Mouse (Mus musculus) heart, embryonic 12.5 days (tissue): Measurements from ENCODE around the gene Gm9918. TPM values are rescaled to one million over a fixed set of nuclear protein-coding genes. Genes with fewer than 3 reads are reported as not detected.
"Not testable (repeated sequence)": the region's sequence is repeated elsewhere in the genome, so short reads cannot be mapped to it uniquely, and the experiment has no call there.

Experiments
- ATAC-seq: fragments of 200-750 bp; cut with Nextera tagmentation; 2 replicates; pipeline ENCODE4 v1.8.0; 2017; ENCODE audit warnings: moderate TSS enrichment, moderate library complexity; ENCODE audit not compliant: insufficient number of reproducible peaks, low FRiP score
- H3K27ac ChIP-seq: fragments of 300-500 bp; sonication (generic); 2 replicates; pipeline ENCODE4 v1.5.1; 2016; ENCODE audit warnings: mild to moderate bottlenecking, moderate library complexity; ENCODE audit not compliant: poor library complexity, severe bottlenecking
- H3K27me3 ChIP-seq: fragments of 300-500 bp; sonication (generic); replicated peaks from 2 replicates; pipeline ENCODE4 v1.6.1; 2016; ENCODE audit warnings: mild to moderate bottlenecking, moderate library complexity
- H3K36me3 ChIP-seq: fragments of 300-500 bp; sonication (generic); 2 replicates; pipeline ENCODE4 v1.6.1; 2016; ENCODE audit warnings: mild to moderate bottlenecking, moderate library complexity
- H3K4me1 ChIP-seq: fragments of 300-500 bp; sonication (generic); replicated peaks from 2 replicates; pipeline ENCODE4 v1.6.1; 2016; ENCODE audit warnings: mild to moderate bottlenecking
- H3K4me2 ChIP-seq: fragments of 300-500 bp; sonication (generic); 2 replicates; pipeline ENCODE4 v1.6.1; 2016; ENCODE audit warnings: mild to moderate bottlenecking, moderate library complexity
- H3K4me3 ChIP-seq: fragments of 300-500 bp; sonication (generic); 2 replicates; pipeline ENCODE4 v1.5.1; 2016; ENCODE audit warnings: mild to moderate bottlenecking
- H3K9ac ChIP-seq: fragments of 300-500 bp; sonication (generic); 2 replicates; pipeline ENCODE4 v1.6.1; 2016; ENCODE audit warnings: mild to moderate bottlenecking, moderate library complexity
- H3K9me3 ChIP-seq: fragments of 300-500 bp; sonication (generic); replicated peaks from 2 replicates; pipeline ENCODE4 v1.6.1; 2016; ENCODE audit warnings: mild to moderate bottlenecking, moderate library complexity
- WGBS: fragments of 180-500 bp; shearing (Covaris S2); methylation state at CpG from one replicate; pipeline ENCODE4 v1.1.7; 2016; 5-methylcytosine and 5-hydroxymethylcytosine counted together
- polyA plus RNA-seq: library from polyadenylated mRNA; unstranded; fragments of >200 nt; fragmentation: Nextera tagmentation; extraction: Ambion mirVana; gene quantifications from 2 replicates; pipeline ENCODE4 v1.2.1, GENCODE M21; 2016

The Gm9918 gene
- 0.19 TPM in 1 of 2 replicates, not detected in the other for polyA plus RNA-seq

DNA sequence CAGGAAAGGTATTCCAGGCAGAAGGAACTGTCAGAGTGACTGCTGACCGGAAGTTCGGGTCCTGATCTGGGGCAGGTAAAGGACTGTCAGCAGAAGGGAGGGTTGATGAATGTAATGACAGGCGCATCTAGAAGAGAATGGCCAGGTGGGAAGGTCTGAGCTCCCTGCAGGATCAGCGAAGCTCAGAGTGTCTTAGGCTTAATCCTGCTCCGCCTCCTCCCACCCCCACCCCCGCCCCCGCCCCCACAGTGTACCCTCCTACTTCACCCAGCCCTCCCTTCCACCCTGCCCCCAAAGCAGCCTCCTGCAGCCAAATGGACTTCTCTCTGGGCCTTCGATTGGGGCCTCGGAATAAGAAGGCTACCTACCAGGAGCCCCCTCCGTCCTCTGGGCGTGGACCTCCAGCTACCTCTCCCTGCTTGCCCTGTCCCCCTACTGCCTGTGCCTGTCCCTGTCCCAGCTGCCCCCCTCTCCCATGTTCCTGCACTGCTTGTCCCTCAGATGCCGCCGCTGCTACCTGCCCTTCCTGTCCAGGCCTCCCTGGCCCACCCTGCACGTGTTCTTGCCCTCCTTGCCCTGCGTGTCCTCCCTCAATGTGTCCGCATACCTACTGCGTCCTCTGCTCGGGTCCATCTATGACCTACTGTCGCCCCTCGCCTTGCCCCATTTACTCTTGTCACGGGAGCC is at the start of gene Gm9918:
TSS of gene Gm9918 (plus strand) at position 290 of the 687 bp plus-strand sequence.
- peaks cover 23% of the 10 kb centered on the region for H3K27me3 ChIP-seq
- H3K36me3 ChIP-seq, result no peaks in the 10 kb centered on the region
- H3K9me3 ChIP-seq, result no peaks in the 10 kb centered on the region
- peak within 1 kb of the TSS; percentile 32 for H3K4me3 ChIP-seq
- H3K27ac ChIP-seq, result no peak within 1 kb of the TSS
- peak within 1 kb of the TSS; percentile 56; the same call in 1 of the 2 replicates for H3K9ac ChIP-seq
- WGBS, result 11% methylated on average over 21 of the region's 21 CpGs
- peak within 1 kb of the TSS; percentile 59 for H3K4me2 ChIP-seq
- peak; percentile 29; the same call in 1 of the 2 replicates for ATAC-seq
- peaks cover 13% of the 10 kb centered on the region for H3K4me1 ChIP-seq

GRCm38 (mm10) chr15:102222386-102222785 is 48.0 kb upstream of the Gm9918 start:
- Histone ChIP-seq H3K9me3 (no peaks in the 10 kb centered on the region), H3K4me1 (peaks cover 10% of the 10 kb centered on the region), H3K4me2 (no peak overlapping the region), H3K27me3 (peaks cover 24% of the 10 kb centered on the region), H3K4me3 (no peak overlapping the region), H3K36me3 (0 out of 2 replicates have a peak, but pooled peaks cover under 1% of the 10 kb centered on the region), H3K9ac (no peak overlapping the region), H3K27ac (no peak overlapping the region)
- no peak for ATAC-seq
- WGBS, result 53% methylated on average over 10 of the region's 10 CpGs

DNA sequence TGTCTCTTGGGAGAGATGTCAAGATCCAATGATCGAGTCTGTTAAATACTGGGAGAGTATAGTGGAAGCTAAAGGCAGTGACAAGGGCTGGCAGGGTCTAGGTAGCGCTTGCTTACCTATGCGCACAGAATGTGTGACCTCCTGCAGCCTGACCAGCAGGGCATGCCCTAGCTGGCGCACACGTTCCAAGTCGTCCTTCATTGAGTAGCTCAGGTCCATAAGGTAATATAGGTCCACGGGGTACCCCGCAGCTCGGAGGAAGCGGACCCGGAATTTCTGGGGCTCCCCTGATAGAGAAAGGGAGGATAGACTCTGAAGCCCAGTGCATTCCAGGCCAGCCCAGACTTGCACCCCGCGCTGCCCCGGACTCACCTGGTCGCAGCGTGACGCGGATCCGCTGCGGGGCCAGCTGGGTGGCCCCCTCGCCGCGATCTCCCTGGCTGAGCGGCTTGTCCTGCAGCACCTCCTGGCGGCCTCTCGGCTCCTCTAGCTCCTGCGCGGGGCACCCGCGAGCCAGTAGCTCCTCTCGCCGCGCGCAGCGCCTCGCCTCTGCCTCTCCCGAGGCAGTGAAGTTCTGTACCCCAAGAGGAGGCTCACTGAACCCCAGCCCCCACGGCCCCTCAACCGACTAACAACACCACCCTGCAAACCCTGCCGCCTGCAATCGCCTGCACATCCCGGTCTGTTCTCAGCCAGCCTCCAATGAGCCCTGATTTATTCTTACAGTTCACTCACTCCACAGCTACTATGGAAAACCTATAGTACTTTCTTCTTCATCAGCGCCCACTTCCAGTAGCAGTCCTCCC is 46.0 kb upstream of the Gm9918 start:
- Histone ChIP-seq H3K9me3 (no peaks in the 10 kb centered on the region), H3K4me1 (peaks cover 10% of the 10 kb centered on the region), H3K27ac (no peak overlapping the region), H3K27me3 (peaks cover 27% of the 10 kb centered on the region), H3K36me3 (no peaks in the 10 kb centered on the region), H3K4me3 (peak overlapping the region; percentile 36), H3K4me2 (peak overlapping the region; percentile 85), H3K9ac (peak overlapping the region; percentile 60)
- peak; percentile 78 for ATAC-seq
- 3% methylated on average over 43 of the region's 43 CpGs for WGBS

DNA sequence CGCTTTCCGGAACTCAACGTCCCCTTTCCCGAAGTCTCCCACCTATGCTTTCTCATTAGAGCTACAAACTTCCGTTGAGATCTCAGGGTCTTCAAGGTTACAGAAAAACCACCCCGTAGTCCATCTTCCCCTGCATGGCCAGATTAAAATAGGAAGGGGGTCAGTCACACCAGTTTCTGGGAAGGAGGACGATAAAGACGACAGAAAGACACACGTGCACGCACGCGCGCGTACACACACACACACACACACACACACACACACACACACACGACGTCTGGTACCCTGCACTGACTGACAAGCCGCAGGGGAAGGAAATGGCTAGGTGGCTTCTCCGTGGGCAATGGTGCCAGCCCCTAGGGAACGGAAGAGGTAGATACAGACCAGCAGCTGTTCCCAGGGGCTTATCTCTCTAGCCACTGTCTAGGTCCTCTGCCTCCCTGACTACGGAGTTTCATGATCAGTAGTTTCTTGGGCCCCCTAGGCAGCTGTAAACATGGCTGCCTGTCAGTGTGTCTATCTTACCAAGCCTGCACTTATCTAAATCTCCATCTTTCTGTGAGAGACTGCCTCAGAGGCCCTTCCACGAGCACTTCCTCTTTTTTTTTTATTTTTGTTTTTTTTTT is 45.3 kb upstream of the Gm9918 start:
- Histone ChIP-seq H3K27ac (no peak overlapping the region), H3K9ac (peak overlapping the region; percentile 60; the same call in 1 of the 2 replicates), H3K4me1 (peaks cover 10% of the 10 kb centered on the region), H3K27me3 (peaks cover 27% of the 10 kb centered on the region), H3K4me2 (peak overlapping the region; percentile 85), H3K4me3 (peak overlapping the region; percentile 36), H3K36me3 (no peaks in the 10 kb centered on the region), H3K9me3 (no peaks in the 10 kb centered on the region)
- no peak for ATAC-seq
- WGBS, result 10% methylated on average over 21 of the region's 21 CpGs

DNA sequence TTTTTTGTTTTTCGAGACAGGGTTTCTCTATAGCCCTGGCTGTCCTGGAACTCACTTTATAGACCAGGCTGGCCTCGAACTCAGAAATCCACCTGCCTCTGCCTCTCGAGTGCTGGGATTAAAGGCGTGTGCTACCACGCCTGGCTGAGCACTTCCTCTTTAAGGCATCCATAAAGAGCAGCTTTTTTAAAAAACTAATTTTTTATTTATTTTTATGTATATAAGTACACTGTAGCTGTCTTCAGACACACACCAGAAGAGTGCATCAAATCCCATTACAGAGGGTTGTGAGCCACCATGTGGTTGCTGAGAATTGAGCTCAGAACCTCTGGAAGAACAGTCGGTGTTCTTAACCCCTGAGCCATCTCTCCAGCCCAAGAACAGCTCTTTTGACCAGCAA is 44.7 kb upstream of the Gm9918 start:
- peaks cover 27% of the 10 kb centered on the region for H3K27me3 ChIP-seq
- H3K4me1 ChIP-seq, H3K4me2 ChIP-seq, H3K36me3 ChIP-seq, H3K9ac ChIP-seq, ATAC-seq, H3K27ac ChIP-seq, H3K9me3 ChIP-seq, H3K4me3 ChIP-seq: not testable (repeated sequence)
- 55% methylated on average over 6 of the region's 6 CpGs for WGBS

- Histone ChIP-seq H3K4me2 (no peak overlapping the region), H3K4me3 (no peak overlapping the region), H3K9ac (no peak overlapping the region), H3K9me3 (no peaks in the 10 kb centered on the region), H3K36me3 (0 out of 2 replicates have a peak, but pooled peaks cover 3% of the 10 kb centered on the region), H3K27me3 (peaks cover 3% of the 10 kb centered on the region; the same call in 1 of the 2 replicates), H3K4me1 (peaks cover 8% of the 10 kb centered on the region), H3K27ac (no peak overlapping the region)
- 76% methylated on average over 17 of the region's 17 CpGs for WGBS
- ATAC-seq, result no peak
Measured at GRCm38 (mm10) chr15:102230408-102231321, 39.7 kb upstream of the Gm9918 start.

DNA sequence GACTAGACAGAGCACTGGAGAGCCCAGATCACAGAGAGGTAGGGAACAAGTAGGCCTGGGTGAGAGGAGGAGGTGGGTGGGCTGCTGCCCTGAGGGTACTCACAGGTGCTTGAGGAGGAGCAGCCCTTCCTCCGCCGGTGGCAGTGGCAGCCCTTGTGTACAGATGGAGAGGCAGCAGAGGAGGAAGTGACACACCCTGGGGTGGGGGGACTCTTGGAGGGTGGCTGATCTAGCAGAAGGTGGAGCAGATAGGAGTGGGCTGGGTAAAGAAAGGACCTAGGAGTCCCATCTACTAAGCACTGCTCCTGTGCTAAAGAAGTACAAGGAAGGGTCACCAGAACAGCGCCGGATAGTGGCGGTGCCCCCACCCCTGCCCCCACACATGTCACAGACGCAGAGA is 38.6 kb upstream of the Gm9918 start, which contains the start of gene Itgb7:
TSS of gene Itgb7 (minus strand) at position 197 of the 400 bp plus-strand sequence.
- Histone ChIP-seq H3K4me3 (no peak within 1 kb of the TSS), H3K9me3 (no peaks in the 10 kb centered on the region), H3K9ac (no peak within 1 kb of the TSS), H3K4me1 (peaks cover 11% of the 10 kb centered on the region), H3K27me3 (peaks cover 3% of the 10 kb centered on the region; the same call in 1 of the 2 replicates), H3K4me2 (no peak within 1 kb of the TSS), H3K36me3 (peaks cover 7% of the 10 kb centered on the region; the same call in 1 of the 2 replicates), H3K27ac (no peak within 1 kb of the TSS)
- WGBS, result 37% methylated on average over 6 of the region's 6 CpGs
- ATAC-seq, result 0 out of 2 replicates have a peak, but pooled peaks have one; percentile 38

GRCm38 (mm10) chr15:102232764-102233163 is 37.6 kb upstream of the Gm9918 start:
- H3K4me3 ChIP-seq, result no peak overlapping the region
- H3K9me3 ChIP-seq, result no peaks in the 10 kb centered on the region
- H3K27me3 ChIP-seq, result peaks cover under 1% of the 10 kb centered on the region; the same call in 1 of the 2 replicates
- H3K36me3 ChIP-seq, result peaks cover 7% of the 10 kb centered on the region; the same call in 1 of the 2 replicates
- H3K4me1 ChIP-seq, result peaks cover 11% of the 10 kb centered on the region
- no peak overlapping the region for H3K27ac ChIP-seq
- ATAC-seq, result no peak
- WGBS, result 80% methylated on average over 7 of the region's 7 CpGs
- no peak overlapping the region for H3K4me2 ChIP-seq
- H3K9ac ChIP-seq, result no peak overlapping the region

- H3K4me3 ChIP-seq, result no peak overlapping the region
- no peak overlapping the region for H3K4me2 ChIP-seq
- no peaks in the 10 kb centered on the region for H3K9me3 ChIP-seq
- H3K27me3 ChIP-seq, result peaks cover 3% of the 10 kb centered on the region; the same call in 1 of the 2 replicates
- H3K9ac ChIP-seq, result no peak overlapping the region
- H3K27ac ChIP-seq, result no peak overlapping the region
- no peak for ATAC-seq
- peaks cover 11% of the 10 kb centered on the region for H3K4me1 ChIP-seq
- peaks cover 12% of the 10 kb centered on the region; the same call in 1 of the 2 replicates for H3K36me3 ChIP-seq
- whole genome bisulfite sequencing, result 32% methylated on average over 2 of the region's 2 CpGs
Measured at GRCm38 (mm10) chr15:102233896-102234295, 36.5 kb upstream of the Gm9918 start.
